Mouse (Mus musculus): ENCODE results near the gene Foxo3. TPM values are rescaled to one million over a fixed set of nuclear protein-coding genes. Genes with fewer than 3 reads are reported as not detected.

Foxo3 gene
- polyA plus RNA-seq, 2 experiments, result 10.8 to 16.6 TPM

DNA sequence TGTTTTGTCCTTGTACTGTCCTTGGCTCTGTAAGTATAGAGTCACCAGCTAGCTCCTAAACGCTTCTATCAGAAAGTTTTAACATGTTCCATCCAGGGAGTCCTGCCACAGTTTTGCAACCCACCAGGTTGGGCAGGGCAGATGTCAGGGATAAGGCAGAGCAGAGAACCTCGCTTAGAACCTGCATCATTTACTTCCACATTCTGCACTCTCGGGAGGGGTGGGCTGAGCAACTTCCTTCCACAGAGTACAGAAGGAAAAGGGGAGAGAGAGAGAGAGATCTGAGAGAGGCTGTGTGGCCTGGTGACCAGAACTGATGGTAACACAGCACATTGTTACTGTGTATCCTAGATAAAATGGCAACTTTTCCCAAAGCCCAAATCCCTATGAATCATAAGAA is 77.9 kb downstream of the Foxo3 start:
- 74% methylated on average over 3 of the region's 3 CpGs for WGBS
- H3K27ac ChIP-seq (replicated peaks; ENCODE audit: low read depth, low read length), result no peak overlapping the region
- no peak for ATAC-seq (ENCODE audit: low FRiP score, low read depth)

DNA sequence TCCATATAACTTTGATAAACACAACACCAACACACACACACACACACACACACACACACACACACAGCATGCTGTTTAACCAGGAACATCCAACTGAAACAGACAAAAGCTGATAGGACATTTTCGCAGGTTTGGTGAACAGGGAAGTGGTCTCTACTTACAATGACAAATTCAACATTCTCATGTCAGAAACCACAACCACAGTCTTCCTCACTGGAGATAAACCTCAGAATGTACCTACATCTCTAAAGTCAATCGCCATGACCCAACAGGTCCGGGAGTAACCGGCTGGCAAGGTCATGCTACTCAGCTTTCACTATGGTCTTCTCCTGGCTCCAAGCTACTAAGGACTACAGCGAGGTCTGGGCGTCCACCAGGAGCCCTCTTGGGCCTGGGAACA is 81.8 kb downstream of the Foxo3 start:
- DNase-seq (ENCODE audit: low spot score), result no peak
- peaks cover 14% of the 10 kb centered on the region for H3K4me1 ChIP-seq (ENCODE audit: control insufficient read depth, insufficient read depth, low read length)
- no peak for ATAC-seq (ENCODE audit: low FRiP score, low read depth)
- H3K4me3 ChIP-seq (replicated peaks; ENCODE audit: low read length), result no peak overlapping the region
- H3K27ac ChIP-seq (replicated peaks; ENCODE audit: low read depth, low read length), result no peak overlapping the region
- no peak for TF ChIP-seq POLR2A (IDR thresholded peaks at IDR 0.05; ENCODE audit: borderline replicate concordance, extremely low read depth, insufficient read depth, insufficient read length)
- H3K9me3 ChIP-seq (ENCODE audit: control insufficient read depth, low read length), result peaks cover 7% of the 10 kb centered on the region; the same call in 1 of the 2 replicates
- 92% methylated on average over 6 of the region's 6 CpGs for WGBS
- no peaks in the 10 kb centered on the region for H3K27me3 ChIP-seq (ENCODE audit: control insufficient read depth, insufficient read depth, low read length)
- H3K36me3 ChIP-seq (ENCODE audit: control insufficient read depth, insufficient read depth, low read length), result peaks cover 32% of the 10 kb centered on the region
- H3K4me2 ChIP-seq (replicated peaks; ENCODE audit: low read depth, low read length, severe bottlenecking), result no peak overlapping the region
- no peak overlapping the region for H3K9ac ChIP-seq (ENCODE audit: low read depth, low read length, severe bottlenecking)

More for the DNA sequence above, 77.9 kb downstream of the Foxo3 start:
- Histone ChIP-seq H3K4me1 (ENCODE audit: control insufficient read depth, insufficient read depth, low read length) (peaks cover 20% of the 10 kb centered on the region), H3K27me3 (ENCODE audit: control insufficient read depth, insufficient read depth, low read length) (no peaks in the 10 kb centered on the region), H3K9ac (ENCODE audit: low read depth, low read length, severe bottlenecking) (no peak overlapping the region), H3K36me3 (ENCODE audit: control insufficient read depth, insufficient read depth, low read length) (peaks cover 32% of the 10 kb centered on the region), H3K9me3 (ENCODE audit: control insufficient read depth, low read length) (peaks cover 7% of the 10 kb centered on the region; the same call in 1 of the 2 replicates), H3K4me2 (replicated peaks; ENCODE audit: low read depth, low read length, severe bottlenecking) (no peak overlapping the region), H3K4me3 (replicated peaks; ENCODE audit: low read length) (no peak overlapping the region)
- no peak for TF ChIP-seq POLR2A (IDR thresholded peaks at IDR 0.05; ENCODE audit: borderline replicate concordance, extremely low read depth, insufficient read depth, insufficient read length)
- no peak for DNase-seq (ENCODE audit: low spot score)

DNA sequence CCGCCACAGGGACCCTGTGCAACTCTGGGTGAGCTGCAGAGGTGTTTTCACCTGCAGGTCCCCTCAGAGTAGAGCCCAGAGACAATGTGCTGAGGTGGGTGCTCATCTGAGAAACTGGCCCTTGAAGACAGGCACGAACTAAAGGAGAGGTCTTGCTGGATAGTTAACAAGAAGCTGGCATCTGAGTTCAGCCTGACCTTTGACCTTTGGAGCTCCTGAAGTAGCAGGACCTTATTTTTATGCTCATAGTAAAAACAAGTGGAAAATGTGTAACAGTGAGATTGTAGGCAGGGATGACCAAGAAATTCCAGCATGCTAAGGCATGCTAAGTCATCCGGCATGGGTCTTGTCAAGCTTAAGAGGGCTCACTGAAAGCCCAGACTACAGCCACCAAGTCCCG is 82.6 kb downstream of the Foxo3 start:
- DNase-seq (ENCODE audit: low spot score) (no peak), ATAC-seq (ENCODE audit: low FRiP score, low read depth) (no peak)
- Histone ChIP-seq H3K4me2 (replicated peaks; ENCODE audit: low read depth, low read length, severe bottlenecking) (no peak overlapping the region), H3K27ac (replicated peaks; ENCODE audit: low read depth, low read length) (no peak overlapping the region), H3K36me3 (ENCODE audit: control insufficient read depth, insufficient read depth, low read length) (peaks cover 32% of the 10 kb centered on the region), H3K27me3 (ENCODE audit: control insufficient read depth, insufficient read depth, low read length) (no peaks in the 10 kb centered on the region), H3K4me3 (replicated peaks; ENCODE audit: low read length) (no peak overlapping the region), H3K9me3 (ENCODE audit: control insufficient read depth, low read length) (peaks cover 7% of the 10 kb centered on the region; the same call in 1 of the 2 replicates), H3K9ac (ENCODE audit: low read depth, low read length, severe bottlenecking) (no peak overlapping the region), H3K4me1 (ENCODE audit: control insufficient read depth, insufficient read depth, low read length) (peaks cover 16% of the 10 kb centered on the region)
- WGBS, result 77% methylated on average over 4 of the region's 4 CpGs
- TF ChIP-seq POLR2A (IDR thresholded peaks at IDR 0.05; ENCODE audit: borderline replicate concordance, extremely low read depth, insufficient read depth, insufficient read length), result no peak

DNA sequence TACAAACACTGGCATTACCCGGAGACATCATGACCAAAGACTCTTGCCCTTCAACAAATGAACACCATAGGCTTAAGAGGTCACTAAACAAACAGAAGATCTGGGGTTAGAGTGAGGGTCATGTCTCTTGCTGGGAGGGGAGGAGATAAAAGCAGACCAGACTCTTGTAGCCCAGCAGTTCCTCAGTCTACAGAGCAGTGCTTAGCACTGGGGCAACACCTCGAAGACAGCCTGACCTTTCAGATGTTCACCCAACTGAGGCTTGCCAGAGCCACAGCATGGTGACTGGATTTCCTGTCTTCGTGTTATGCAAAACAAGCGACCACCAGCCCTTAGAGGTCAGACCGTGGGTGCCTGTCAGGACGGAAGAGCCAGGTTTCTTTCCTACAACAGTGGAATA is 83.6 kb downstream of the Foxo3 start:
- H3K4me1 ChIP-seq (ENCODE audit: control insufficient read depth, insufficient read depth, low read length), result peaks cover 16% of the 10 kb centered on the region

DNA sequence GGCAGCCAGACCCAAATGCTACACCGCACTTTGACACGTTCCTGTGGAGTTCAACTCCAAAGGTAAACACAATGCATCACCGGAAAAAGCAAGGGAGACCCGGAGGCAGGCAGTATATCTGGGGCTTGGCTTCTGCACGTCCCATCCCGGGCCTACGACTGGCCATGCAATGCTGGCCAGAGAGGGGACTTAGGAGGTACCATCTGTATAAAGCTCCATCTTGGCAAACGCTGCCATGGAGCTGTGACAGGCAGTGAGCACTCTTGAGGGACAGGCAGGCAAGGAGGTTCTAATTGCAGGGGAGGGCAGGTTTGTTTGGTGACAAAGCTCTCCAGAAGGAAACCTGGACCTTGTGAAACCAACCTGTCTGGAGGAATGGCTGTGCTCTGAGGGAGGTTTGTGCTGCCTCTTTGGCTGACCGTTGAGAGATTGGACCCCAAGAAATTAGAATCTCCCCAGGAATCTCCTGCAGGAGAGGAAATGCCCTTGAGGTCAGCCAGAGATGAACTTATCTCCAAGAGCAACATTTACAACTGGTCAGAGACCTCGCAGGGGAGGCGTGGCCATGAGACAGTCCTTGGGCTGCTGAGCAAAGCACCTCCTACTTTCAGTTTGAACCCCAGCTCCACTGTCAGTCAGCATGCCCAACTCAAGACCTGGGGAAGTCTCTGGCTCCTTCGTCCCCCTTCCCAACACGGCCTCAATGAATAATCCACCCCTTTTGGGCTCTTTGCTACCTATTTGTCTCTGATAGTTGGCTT is 86.7 kb downstream of the Foxo3 start:
- Histone ChIP-seq H3K9ac (ENCODE audit: low read depth, low read length, severe bottlenecking) (no peak overlapping the region), H3K27ac (replicated peaks; ENCODE audit: low read depth, low read length) (no peak overlapping the region), H3K4me1 (ENCODE audit: control insufficient read depth, insufficient read depth, low read length) (peaks cover 8% of the 10 kb centered on the region), H3K27me3 (ENCODE audit: control insufficient read depth, insufficient read depth, low read length) (no peaks in the 10 kb centered on the region), H3K36me3 (ENCODE audit: control insufficient read depth, insufficient read depth, low read length) (peaks cover 20% of the 10 kb centered on the region), H3K4me3 (replicated peaks; ENCODE audit: low read length) (no peak overlapping the region), H3K9me3 (ENCODE audit: control insufficient read depth, low read length) (no peaks in the 10 kb centered on the region), H3K4me2 (replicated peaks; ENCODE audit: low read depth, low read length, severe bottlenecking) (no peak overlapping the region)
- TF ChIP-seq POLR2A (IDR thresholded peaks at IDR 0.05; ENCODE audit: borderline replicate concordance, extremely low read depth, insufficient read depth, insufficient read length), result no peak
- ATAC-seq (ENCODE audit: low FRiP score, low read depth) (no peak), DNase-seq (ENCODE audit: low spot score) (no peak)
- 67% methylated on average over 13 of the region's 13 CpGs for whole genome bisulfite sequencing

More for the DNA sequence above, 83.6 kb downstream of the Foxo3 start:
- no peaks in the 10 kb centered on the region for H3K27me3 ChIP-seq (ENCODE audit: control insufficient read depth, insufficient read depth, low read length)
- no peak for TF ChIP-seq POLR2A (IDR thresholded peaks at IDR 0.05; ENCODE audit: borderline replicate concordance, extremely low read depth, insufficient read depth, insufficient read length)
- H3K36me3 ChIP-seq (ENCODE audit: control insufficient read depth, insufficient read depth, low read length), result peaks cover 32% of the 10 kb centered on the region
- DNase-seq (ENCODE audit: low spot score) (no peak), ATAC-seq (ENCODE audit: low FRiP score, low read depth) (no peak)
- no peak overlapping the region for H3K27ac ChIP-seq (replicated peaks; ENCODE audit: low read depth, low read length)
- no peak overlapping the region for H3K4me3 ChIP-seq (replicated peaks; ENCODE audit: low read length)
- WGBS, result 23% methylated on average over 6 of the region's 6 CpGs
- H3K9ac ChIP-seq (ENCODE audit: low read depth, low read length, severe bottlenecking), result no peak overlapping the region
- H3K9me3 ChIP-seq (ENCODE audit: control insufficient read depth, low read length), result peaks cover 7% of the 10 kb centered on the region; the same call in 1 of the 2 replicates
- no peak overlapping the region for H3K4me2 ChIP-seq (replicated peaks; ENCODE audit: low read depth, low read length, severe bottlenecking)

Measured in limb, embryonic 14.5 days (tissue).